Mouse (Mus musculus) embryo, embryonic 11.5 days (tissue): ENCODE measurements around the gene Foxc1.

Source experiments
- DNase-seq: peaks from one replicate; pipeline ENCODE4 v3.0.0-alpha.2; 2012; ENCODE audit warnings: low read depth, low spot score

The Foxc1 gene

GRCm38 (mm10) chr13:31806428-31806832 is at the start of gene Foxc1:
Foxc1 (plus strand) TSS chr13:31806633.
- peak; percentile 78 for DNase-seq

GRCm38 (mm10) chr13:31760411-31760810 is 46.0 kb upstream of the Foxc1 start:
- peak; percentile 11 for DNase-seq

GRCm38 (mm10) chr13:31761057-31761456 is 45.4 kb upstream of the Foxc1 start:
- DNase-seq, result no peak

- no peak for DNase-seq
These were observed 42.0 kb upstream of the Foxc1 start for GRCm38 (mm10) chr13:31764419-31764818.

- DNase-seq, result no peak
These were observed 40.9 kb upstream of the Foxc1 start for GRCm38 (mm10) chr13:31765564-31765963.

- no peak for DNase-seq
These were observed 33.6 kb upstream of the Foxc1 start for GRCm38 (mm10) chr13:31772882-31773281.

GRCm38 (mm10) chr13:31775762-31776161 is 30.7 kb upstream of the Foxc1 start:
- DNase-seq, result no peak

GRCm38 (mm10) chr13:31779281-31779981 is 27.0 kb upstream of the Foxc1 start:
- DNase-seq, result no peak

- DNase-seq, result no peak
These were observed 26.1 kb upstream of the Foxc1 start for GRCm38 (mm10) chr13:31780299-31780698.

- DNase-seq, result no peak
These were observed 24.4 kb upstream of the Foxc1 start for GRCm38 (mm10) chr13:31782063-31782462.

- no peak for DNase-seq
These were observed 21.7 kb upstream of the Foxc1 start for GRCm38 (mm10) chr13:31784757-31785156.

GRCm38 (mm10) chr13:31792480-31793132 is 13.8 kb upstream of the Foxc1 start:
- DNase-seq, result no peak

GRCm38 (mm10) chr13:31793163-31793562 is 13.3 kb upstream of the Foxc1 start:
- DNase-seq, result no peak

GRCm38 (mm10) chr13:31797346-31797745 is 9.1 kb upstream of the Foxc1 start:
- no peak for DNase-seq

GRCm38 (mm10) chr13:31798075-31798474 is 8.4 kb upstream of the Foxc1 start:
- DNase-seq, result no peak

GRCm38 (mm10) chr13:31800581-31801576 is 5.6 kb upstream of the Foxc1 start:
- DNase-seq, result peak; percentile 74

GRCm38 (mm10) chr13:31801703-31802305 is 4.6 kb upstream of the Foxc1 start:
- no peak for DNase-seq

- no peak for DNase-seq
These were observed 4.0 kb upstream of the Foxc1 start for GRCm38 (mm10) chr13:31802447-31802846.

- no peak for DNase-seq
These were observed 3.0 kb upstream of the Foxc1 start for GRCm38 (mm10) chr13:31803166-31804093.

GRCm38 (mm10) chr13:31804571-31804970 is 1.9 kb upstream of the Foxc1 start:
- no peak for DNase-seq
